ENCODE assay signal across 13 mouse cellular contexts in genomic region chr5:106710611-106711010, GRCm38 (mm10). TPM values are rescaled to one million over a fixed set of nuclear protein-coding genes. Genes with fewer than 3 reads are reported as not detected.
A peak's percentile ranks its signal among the peaks of the same experiment; 100 is the strongest.
DNase-seq lines count a peak whose midpoint lies in the region; ATAC-seq and TF ChIP-seq lines count a peak whose summit lies in the region.
"Had no signal": no experiment of that assay in that cellular context is flagged by ENCODE, and none has a peak within 500 bp of the region (broad histone marks: within the 10 kb centered on the region; RNA-seq: fewer than 3 reads in every experiment).

No protein-coding gene starts in this region.

- WGBS in heart, embryonic 10.5 days: 49% methylated on average over 12 of the region's 12 CpGs
- 41% methylated on average over 12 of the region's 12 CpGs for WGBS in lung, embryonic 16.5 days
- WGBS in lung, adult 2 months: 54% methylated on average over 12 of the region's 12 CpGs
- WGBS in neural tube, embryonic 15.5 days: 84% methylated on average over 12 of the region's 12 CpGs

- no peaks in the 10 kb centered on the region for H3K27me3 ChIP-seq in heart, embryonic 10.5 days (ENCODE audit: insufficient read depth, poor library complexity, severe bottlenecking)
- H3K27me3 ChIP-seq in lung, embryonic 16.5 days (ENCODE audit: control insufficient read depth, insufficient read depth, low read depth, low read length): no peaks in the 10 kb centered on the region
- no peaks in the 10 kb centered on the region for H3K27me3 ChIP-seq in neural tube, embryonic 15.5 days (replicated peaks)

- no peaks in the 10 kb centered on the region for H3K9me3 ChIP-seq in heart, embryonic 10.5 days
- no peaks in the 10 kb centered on the region for H3K9me3 ChIP-seq in lung, embryonic 16.5 days (ENCODE audit: control insufficient read depth, low read length)
- no peaks in the 10 kb centered on the region for H3K9me3 ChIP-seq in neural tube, embryonic 15.5 days (replicated peaks)
- H3K9me3 ChIP-seq: embryonic facial prominence, embryonic 10.5 days; forebrain, embryonic 10.5 days had no signal

- no peak overlapping the region for H3K4me3 ChIP-seq in heart, embryonic 10.5 days
- no peak overlapping the region for H3K4me3 ChIP-seq in lung, embryonic 16.5 days (ENCODE audit: low read length)
- no peak overlapping the region for H3K4me3 ChIP-seq in lung, adult 2 months (replicated peaks; ENCODE audit: extremely low read depth, low read depth, low read length)
- H3K4me3 ChIP-seq in neural tube, embryonic 15.5 days (replicated peaks): no peak overlapping the region
- H3K4me3 ChIP-seq: embryonic facial prominence, embryonic 10.5 days; forebrain, embryonic 10.5 days; left cerebral cortex, adult 2 months had no signal

- no peak overlapping the region for H3K9ac ChIP-seq in lung, embryonic 16.5 days (ENCODE audit: low read length)
- H3K9ac ChIP-seq in neural tube, embryonic 15.5 days (replicated peaks): no peak overlapping the region

- DNase-seq in heart, embryonic 10.5 days (ENCODE audit: low spot score): no peak
- DNase-seq in heart, adult 18-20 months: no peak
- DNase-seq in lung, adult 2 months: no peak
- peak; percentile 79 for DNase-seq in liver
- peak; percentile 23 to 47 for DNase-seq in spleen, postnatal 36 days (ENCODE audit: low spot score in 2 of 2)
- no peak for DNase-seq in adrenal gland, postnatal 4 days (ENCODE audit: low spot score in 2 of 2)
- DNase-seq: cerebellum, adult 9-11 months; right cerebral cortex, postnatal 25 days had no signal

- no peak for ATAC-seq in lung, embryonic 16.5 days (ENCODE audit: low read depth)
- no peak for ATAC-seq in neural tube, embryonic 15.5 days (ENCODE audit: low FRiP score)

- no peak for TF ChIP-seq POLR2A in lung, adult 2 months (IDR thresholded peaks at IDR 0.05; ENCODE audit: borderline replicate concordance, extremely low read depth, low read depth, low read length)

- H3K27ac ChIP-seq in heart, embryonic 10.5 days: peak overlapping the region; percentile 77; the same call in 1 of the 2 replicates
- peak overlapping the region; percentile 32 for H3K27ac ChIP-seq in lung, embryonic 16.5 days (ENCODE audit: low read length)
- no peak overlapping the region for H3K27ac ChIP-seq in neural tube, embryonic 15.5 days (replicated peaks)
- H3K27ac ChIP-seq: left cerebral cortex, adult 2 months had no signal

- H3K4me1 ChIP-seq in heart, embryonic 10.5 days: peaks cover 31% of the 10 kb centered on the region
- peaks cover 24% of the 10 kb centered on the region for H3K4me1 ChIP-seq in lung, embryonic 16.5 days (replicated peaks; ENCODE audit: control insufficient read depth, insufficient read depth, low read length)
- H3K4me1 ChIP-seq in lung, adult 2 months (ENCODE audit: control insufficient read depth, insufficient read depth, low read length): no peaks in the 10 kb centered on the region
- peaks cover 6% of the 10 kb centered on the region; the same call in 1 of the 2 replicates for H3K4me1 ChIP-seq in neural tube, embryonic 15.5 days

- TF ChIP-seq CTCF in lung, adult 2 months (IDR thresholded peaks at IDR 0.05; ENCODE audit: insufficient read depth, low read length): no peak

- no peaks in the 10 kb centered on the region for H3K36me3 ChIP-seq in heart, embryonic 10.5 days
- no peaks in the 10 kb centered on the region for H3K36me3 ChIP-seq in lung, embryonic 16.5 days (ENCODE audit: control insufficient read depth, insufficient read depth, low read length)
- no peaks in the 10 kb centered on the region for H3K36me3 ChIP-seq in neural tube, embryonic 15.5 days
- H3K36me3 ChIP-seq: embryonic facial prominence, embryonic 10.5 days; forebrain, embryonic 10.5 days had no signal

- H3K4me2 ChIP-seq in lung, embryonic 16.5 days (ENCODE audit: low read depth, low read length): no peak overlapping the region
- H3K4me2 ChIP-seq in neural tube, embryonic 15.5 days: no peak overlapping the region

RNA-seq across cellular contexts. Expression of gene Zfp644, which starts 13.5 kb away (rescaled TPM):
- 48.5 and 58.6 TPM in 2 replicates for polyA plus RNA-seq in heart, embryonic 10.5 days (2016; fragmentation: Nextera tagmentation; extraction: Ambion mirVana)
- total RNA-seq in heart, adult 18-20 months (2021): 10 to 100 TPM; 46.2 to 61.5 TPM
- 61.5 and 65.4 TPM in 2 replicates for polyA plus RNA-seq in lung, embryonic 16.5 days (2015; fragmentation: Nextera tagmentation; extraction: Ambion mirVana)
- polyA plus RNA-seq in lung, adult 2 months (2012; rRNA removed): 11.2 and 15.1 TPM in 2 replicates
- 58.3 and 63.2 TPM in 2 replicates for polyA plus RNA-seq in neural tube, embryonic 15.5 days (2015; fragmentation: Nextera tagmentation; extraction: Ambion mirVana)
- total RNA-seq in adrenal gland, postnatal 4 days (2021): 10 to 100 TPM; 91.2 to 93.8 TPM

Comparison
In these comparisons a context has a peak if more than half of its experiments do, and no peak if none do; other contexts are left out.
1. DNase-seq: peak in liver (single experiment) and spleen, postnatal 36 days (2 of 2); none in heart, embryonic 10.5 days (single experiment), heart, adult 18-20 months (0 of 2), lung, adult 2 months (single experiment) and adrenal gland, postnatal 4 days (0 of 2).